Mouse (Mus musculus) T-helper 17 cell (primary cell): ENCODE measurements around the gene Col18a1.

Source experiments
- in situ Hi-C, 2 experiments: fragments of 300-600 bp; cut with MboI, MseI; formaldehyde crosslinking; loops; 1 replicate in 1 of 2; 2 replicates in 1 of 2; pipeline ENCODE4 v1.15.1; 2025; ENCODE audit warnings: high pct_unique_total_duplicates in 2 of 2

Col18a1 gene

GRCm38 (mm10) chr10:77111550-77112249 lies 54.6 kb downstream of the Col18a1 start:
- in situ Hi-C loops = loop anchor here in 1 of 2 experiments (10.0 kb wide), 1 partner anchor 383 kb away; no protein-coding TSS in a partner anchor

GRCm38 (mm10) chr10:77110843-77111242 lies 55.5 kb downstream of the Col18a1 start:
- in situ Hi-C loops = loop anchor here in 1 of 2 experiments (10.0 kb wide), 1 partner anchor 384 kb away; no protein-coding TSS in a partner anchor

GRCm38 (mm10) chr10:77110010-77110409 lies 56.3 kb downstream of the Col18a1 start:
- in situ Hi-C loops = loop anchor here in 1 of 2 experiments (10.0 kb wide), 1 partner anchor 385 kb away; no protein-coding TSS in a partner anchor

GRCm38 (mm10) chr10:77108106-77108505 lies 58.2 kb downstream of the Col18a1 start:
- in situ Hi-C loops = no loop called here

GRCm38 (mm10) chr10:77104327-77104726 lies 62.0 kb downstream of the Col18a1 start:
- in situ Hi-C loops = no loop called here

GRCm38 (mm10) chr10:77103689-77104088 lies 62.7 kb downstream of the Col18a1 start:
- in situ Hi-C loops = no loop called here

- in situ Hi-C loops = no loop called here
Observed at GRCm38 (mm10) chr10:77099777-77100176, 66.6 kb downstream of the Col18a1 start.

- in situ Hi-C loops = no loop called here
Observed at GRCm38 (mm10) chr10:77098619-77099018, 67.7 kb downstream of the Col18a1 start.

GRCm38 (mm10) chr10:77097890-77098200 lies 68.5 kb downstream of the Col18a1 start:
- in situ Hi-C loops = no loop called here

GRCm38 (mm10) chr10:77097006-77097889 lies 69.1 kb downstream of the Col18a1 start:
- in situ Hi-C loops = no loop called here

- in situ Hi-C loops = no loop called here
Observed at GRCm38 (mm10) chr10:77095666-77096065, 70.7 kb downstream of the Col18a1 start.

GRCm38 (mm10) chr10:77093817-77094216 lies 72.5 kb downstream of the Col18a1 start:
- in situ Hi-C loops = no loop called here

- in situ Hi-C loops = no loop called here
Observed at GRCm38 (mm10) chr10:77091538-77092097, 74.7 kb downstream of the Col18a1 start.

- in situ Hi-C loops = no loop called here
Observed at GRCm38 (mm10) chr10:77090063-77090462, 76.3 kb downstream of the Col18a1 start.

GRCm38 (mm10) chr10:77089336-77089735 lies 77.0 kb downstream of the Col18a1 start:
- in situ Hi-C loops = no loop called here

GRCm38 (mm10) chr10:77084568-77084967 lies 81.8 kb downstream of the Col18a1 start:
- in situ Hi-C loops = no loop called here

GRCm38 (mm10) chr10:77082921-77083320 lies 83.4 kb downstream of the Col18a1 start:
- in situ Hi-C loops = no loop called here

- in situ Hi-C loops = no loop called here
Observed at GRCm38 (mm10) chr10:77082453-77082852, 83.9 kb downstream of the Col18a1 start.

- in situ Hi-C loops = no loop called here
Observed at GRCm38 (mm10) chr10:77078961-77079360, 87.4 kb downstream of the Col18a1 start.

- in situ Hi-C loops = no loop called here
Observed at GRCm38 (mm10) chr10:77078456-77078855, 87.9 kb downstream of the Col18a1 start.

- in situ Hi-C loops = loop anchor here in 1 of 2 experiments (5.0 kb wide), 1 partner anchor 237 kb away; no protein-coding TSS in a partner anchor
Observed at GRCm38 (mm10) chr10:77074276-77074974, 91.9 kb downstream of the Col18a1 start.
